Mouse (Mus musculus) common myeloid progenitor, adult 5-6 weeks (primary cell): ENCODE data around the gene Arfip1. TPM values are rescaled to one million over a fixed set of nuclear protein-coding genes. Genes with fewer than 3 reads are reported as not detected.

ENCODE experiments used
- ATAC-seq: replicated peaks from 2 replicates; pipeline ENCODE4 v1.8.0; 2016; ENCODE audit warnings: low read depth, mild to moderate bottlenecking, moderate TSS enrichment, inconsistent platforms; ENCODE audit not compliant: poor library complexity, severe bottlenecking
- total RNA-seq: library from RNA; stranded (forward); fragments of 200-1000, 187-1606 nt; gene quantifications from 2 replicates; pipeline ENCODE4 v1.2.3, GENCODE M21; 2017

The Arfip1 gene
- total RNA-seq, 1 experiment from 2014 or later = 43.4 TPM

DNA sequence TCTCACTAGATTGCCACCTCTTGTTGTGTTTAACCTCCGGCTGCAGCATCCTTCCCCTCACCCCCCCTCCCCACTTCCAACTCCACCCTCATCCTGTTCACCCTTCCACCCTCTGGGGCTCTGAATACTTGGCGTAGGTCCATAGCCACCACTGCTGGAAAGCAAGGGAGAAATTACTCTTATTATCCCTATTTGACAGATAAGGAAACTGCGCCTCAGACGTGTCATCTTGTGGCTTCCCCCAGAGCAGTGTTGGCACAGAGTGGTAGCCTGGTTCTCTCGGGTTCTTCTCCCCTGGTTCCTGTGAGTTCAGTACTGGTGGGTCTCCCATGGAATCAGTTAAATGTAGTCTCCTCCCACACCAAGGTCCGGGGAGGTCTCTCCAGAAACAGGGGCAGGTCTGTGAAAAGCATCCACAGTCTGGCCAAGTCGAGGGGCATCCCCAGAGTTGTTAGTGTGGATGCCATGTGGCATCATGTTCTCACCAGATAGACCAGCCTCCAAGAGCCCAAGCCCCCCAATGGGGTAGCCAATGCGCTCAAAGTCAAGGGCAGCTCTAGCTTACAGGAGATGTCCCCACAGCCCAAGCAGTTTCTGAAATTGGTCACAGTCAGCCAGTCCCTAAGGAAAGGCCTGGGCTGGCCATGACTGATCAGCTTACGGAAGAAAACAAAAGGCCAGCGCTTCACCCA, 114.9 kb downstream of the Arfip1 start:
- peak; percentile 60 for ATAC-seq

DNA sequence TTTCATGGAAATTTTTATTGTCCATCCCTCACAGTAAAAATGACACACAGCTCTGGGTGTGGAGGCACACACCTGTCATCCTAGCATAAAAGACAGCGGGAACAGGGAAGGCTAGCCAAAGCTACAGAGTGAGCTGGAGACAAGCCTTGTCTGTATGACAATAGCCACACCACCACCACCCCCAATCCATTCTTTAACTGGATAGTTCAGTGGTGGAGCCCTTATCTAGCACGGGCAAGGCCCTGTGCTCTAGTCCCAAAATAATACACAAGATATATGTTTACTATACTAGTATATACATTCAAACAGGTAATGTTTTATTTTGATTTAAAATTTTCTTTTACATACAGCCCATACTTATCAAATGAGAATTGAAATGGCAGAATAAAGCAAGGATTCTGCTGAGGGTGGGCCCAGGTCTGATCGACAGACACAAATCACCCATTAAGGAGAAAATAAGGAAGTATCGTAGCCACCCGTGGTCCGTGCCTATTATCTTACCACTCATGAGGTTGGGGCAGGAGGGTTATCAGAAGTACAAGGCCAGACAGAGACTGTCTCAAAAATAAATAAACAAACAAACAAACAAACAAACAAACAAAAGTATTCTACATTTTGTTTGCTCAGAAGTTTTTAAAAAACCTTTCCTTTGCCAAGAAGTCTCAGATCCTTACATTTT, 116.5 kb downstream of the Arfip1 start:
- peak; percentile 45; the same call in 1 of the 2 replicates for ATAC-seq

DNA sequence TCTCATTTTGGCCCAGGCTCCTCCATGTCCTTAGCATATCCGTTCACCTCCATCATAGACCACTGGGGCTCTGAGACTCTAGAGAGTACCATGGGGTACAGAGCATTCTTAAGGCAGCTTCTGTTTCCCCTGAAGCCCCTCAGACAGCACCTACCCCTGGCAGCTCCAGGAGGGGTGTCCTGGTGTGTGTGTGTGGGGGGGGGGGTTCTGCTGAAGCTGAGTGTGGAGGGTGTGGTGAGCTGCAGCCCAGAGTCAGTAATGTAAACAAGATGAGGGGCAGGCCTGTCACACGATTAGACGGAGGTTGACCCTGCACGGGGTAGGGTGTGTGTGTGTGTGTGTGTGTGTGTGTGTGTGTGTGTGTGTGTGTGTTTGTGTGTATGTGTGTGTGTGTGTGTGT, 120.7 kb downstream of the Arfip1 start:
- ATAC-seq = no peak

- ATAC-seq = peak; percentile 75
Measured at GRCm38 (mm10) chr3:84460952-84461351, 121.5 kb downstream of the Arfip1 start.

DNA sequence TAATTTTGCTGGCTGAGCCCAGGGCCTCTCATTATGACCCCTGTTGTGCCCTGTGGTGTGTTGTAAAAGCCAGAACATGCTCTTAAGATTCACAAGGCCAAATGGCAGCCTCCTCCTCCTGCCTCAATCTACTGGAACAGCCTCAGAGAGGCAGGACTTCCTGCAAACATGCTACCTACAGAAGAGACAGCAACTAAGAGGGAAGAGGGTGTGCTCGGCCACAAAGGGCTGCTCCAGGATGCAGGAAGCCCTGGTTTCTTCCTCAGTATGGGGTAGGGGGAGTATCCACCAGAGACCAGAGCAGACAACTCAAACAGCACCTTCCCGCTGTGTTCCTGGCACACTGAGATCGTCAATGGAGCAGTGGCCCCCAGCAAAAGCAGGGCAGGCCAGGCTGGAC, 121.9 kb downstream of the Arfip1 start:
- ATAC-seq = peak; percentile 34

DNA sequence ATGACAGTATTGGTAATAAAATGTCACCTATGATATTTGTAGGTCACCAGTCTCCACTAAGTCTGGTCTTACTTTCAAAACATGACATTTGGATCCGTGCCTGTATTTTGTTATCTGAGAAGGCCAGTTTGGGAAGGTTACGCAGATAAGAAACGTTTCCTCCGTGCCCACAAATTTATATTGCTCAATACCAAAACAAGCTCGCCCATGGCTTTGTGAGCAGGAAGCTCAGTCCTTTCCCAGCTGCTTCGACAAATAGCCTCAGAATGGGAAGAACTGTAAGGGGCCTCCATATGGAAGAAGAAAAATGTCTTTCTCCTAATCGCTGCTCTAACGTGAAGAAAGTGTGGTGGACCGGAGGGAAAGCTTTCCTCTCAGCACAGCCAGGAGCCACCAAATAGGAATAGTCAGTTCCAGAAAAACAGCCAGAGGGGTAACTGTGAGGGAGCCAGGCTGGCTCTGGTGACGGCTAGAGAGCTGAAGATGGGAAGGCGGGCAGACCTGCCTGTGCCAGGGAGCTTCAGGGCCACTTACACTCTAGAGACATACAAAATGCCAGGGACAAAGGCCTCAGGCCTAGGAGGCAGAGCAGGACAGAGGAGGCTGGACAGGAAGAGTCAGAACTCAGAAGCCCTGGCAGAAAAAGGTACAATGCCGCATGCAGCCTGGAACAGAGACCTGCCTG, 126.5 kb downstream of the Arfip1 start:
- peak; percentile 63 for ATAC-seq

GRCm38 (mm10) chr3:84450651-84451050, 131.8 kb downstream of the Arfip1 start:
- no peak for ATAC-seq

- no peak for ATAC-seq
Measured at GRCm38 (mm10) chr3:84449015-84449414, 133.4 kb downstream of the Arfip1 start.

- ATAC-seq = no peak
Measured at GRCm38 (mm10) chr3:84447803-84448202, 134.6 kb downstream of the Arfip1 start.

Other genes with a start within 250 kb of the Arfip1 start
- gene Fhdc1, start 102.2 kb downstream of the Arfip1 start, total RNA-seq = 0.64 and 1.0 TPM in 2 replicates
- gene Tigd4, start 10.9 kb upstream of the Arfip1 start, total RNA-seq = not detected in 2 replicates
- gene Tmem154, start 83.6 kb upstream of the Arfip1 start, total RNA-seq = 2.4 and 3.2 TPM in 2 replicates
- gene Fbxw7, start 232.6 kb upstream of the Arfip1 start, total RNA-seq = 19.4 and 20.3 TPM in 2 replicates